Mouse (Mus musculus) large intestine, adult 2 months (tissue): ENCODE results near the gene Gnb3. TPM values are rescaled to one million over a fixed set of nuclear protein-coding genes. Genes with fewer than 3 reads are reported as not detected.

Source experiments
- DNase-seq: peaks from one replicate; pipeline ENCODE4 v3.0.0-alpha.2; 2012; ENCODE audit warnings: low read depth, low spot score
- WGBS: fragments of 180-500 bp; shearing (Covaris S2); methylation state at CpG from one replicate; pipeline ENCODE4 v1.1.7; 2018; 5-methylcytosine and 5-hydroxymethylcytosine counted together
- polyA plus RNA-seq: library from polyadenylated mRNA; depleted of rRNA; stranded (reverse); fragments of >200 nt; gene quantifications from 2 replicates; pipeline ENCODE4 v1.2.3, GENCODE M21; 2012; rRNA removed

The Gnb3 gene
- 0.11 and 0.12 TPM in 2 replicates for polyA plus RNA-seq

- no peak for DNase-seq
- WGBS, result 42% methylated on average over 15 of the region's 15 CpGs
Measured at GRCm38 (mm10) chr6:124840241-124841167, at the start of gene Gnb3. TSS of gene Gnb3 (minus strand) at chr6:124840275.

GRCm38 (mm10) chr6:124888555-124889125, 48.6 kb upstream of the Gnb3 start:
- WGBS, result 89% methylated on average over 6 of the region's 6 CpGs
- no peak for DNase-seq

GRCm38 (mm10) chr6:124887986-124888385, 47.9 kb upstream of the Gnb3 start, which contains the start of gene Cd4:
TSS of gene Cd4 (minus strand) at chr6:124888221.
- 67% methylated on average over 9 of the region's 9 CpGs for WGBS
- no peak for DNase-seq

- WGBS, result 89% methylated on average over 8 of the region's 8 CpGs
- no peak for DNase-seq
Measured at GRCm38 (mm10) chr6:124885956-124886381, 45.9 kb upstream of the Gnb3 start.

GRCm38 (mm10) chr6:124884714-124885500, 44.8 kb upstream of the Gnb3 start:
- WGBS, result 64% methylated on average over 10 of the region's 10 CpGs
- no peak for DNase-seq

GRCm38 (mm10) chr6:124883351-124883750, 43.3 kb upstream of the Gnb3 start:
- 79% methylated on average over 10 of the region's 10 CpGs for WGBS
- no peak for DNase-seq

GRCm38 (mm10) chr6:124881821-124882220, 41.7 kb upstream of the Gnb3 start:
- 65% methylated on average over 9 of the region's 9 CpGs for WGBS
- no peak for DNase-seq

- no peak for DNase-seq
- 58% methylated on average over 6 of the region's 6 CpGs for WGBS
Measured at GRCm38 (mm10) chr6:124879390-124879789, 39.3 kb upstream of the Gnb3 start.

- 45% methylated on average over 2 of the region's 3 CpGs for WGBS
- DNase-seq, result no peak
Measured at GRCm38 (mm10) chr6:124874348-124874747, 34.3 kb upstream of the Gnb3 start.

GRCm38 (mm10) chr6:124866560-124866959, 26.5 kb upstream of the Gnb3 start:
- 75% methylated on average over 7 of the region's 7 CpGs for WGBS
- DNase-seq, result no peak

GRCm38 (mm10) chr6:124865766-124866362, 25.8 kb upstream of the Gnb3 start:
- no peak for DNase-seq
- whole genome bisulfite sequencing, result 57% methylated on average over 18 of the region's 18 CpGs

GRCm38 (mm10) chr6:124863658-124864298, 23.7 kb upstream of the Gnb3 start, which contains the start of gene Gpr162:
TSS of gene Gpr162 (minus strand) at chr6:124863983.
- DNase-seq, result no peak
- under 1% methylated on average over 43 of the region's 43 CpGs for WGBS

GRCm38 (mm10) chr6:124863125-124863657, 23.1 kb upstream of the Gnb3 start:
- DNase-seq, result no peak
- WGBS, result 1% methylated on average over 15 of the region's 16 CpGs

GRCm38 (mm10) chr6:124862406-124863124, 22.5 kb upstream of the Gnb3 start:
- no peak for DNase-seq
- WGBS, result 22% methylated on average over 8 of the region's 8 CpGs

- DNase-seq, result no peak
- 29% methylated on average over 3 of the region's 3 CpGs for WGBS
Measured at GRCm38 (mm10) chr6:124861802-124862201, 21.7 kb upstream of the Gnb3 start.

GRCm38 (mm10) chr6:124861266-124861665, 21.2 kb upstream of the Gnb3 start:
- DNase-seq, result no peak
- WGBS, result 85% methylated on average over 19 of the region's 19 CpGs

- no peak for DNase-seq
- WGBS, result 87% methylated on average over 9 of the region's 9 CpGs
Measured at GRCm38 (mm10) chr6:124860511-124860910, 20.4 kb upstream of the Gnb3 start.

- 4% methylated on average over 12 of the region's 12 CpGs for WGBS
- peak; percentile 46 for DNase-seq
Measured at GRCm38 (mm10) chr6:124859725-124860124, 19.6 kb upstream of the Gnb3 start.
